Mouse (Mus musculus) fat pad, adult 2 months (tissue): ENCODE results near the gene Zfp629.
"Not testable (repeated sequence)": the region's sequence is repeated elsewhere in the genome, so short reads cannot be mapped to it uniquely, and the experiment has no call there.

Experiments used
- DNase-seq: peaks from one replicate; pipeline ENCODE4 v3.0.0-alpha.2; 2011; ENCODE audit warnings: low read depth, low spot score; ENCODE audit errors: extremely low read depth

Gene Zfp629

GRCm38 (mm10) chr7:127614891-127615843 lies at the start of gene Zfp629:
TSS of gene Zfp629 (minus strand) at chr7:127615797.
- DNase-seq, result no peak

- no peak for DNase-seq
These were observed 47.3 kb upstream of the Zfp629 start for GRCm38 (mm10) chr7:127662926-127663325.

DNA sequence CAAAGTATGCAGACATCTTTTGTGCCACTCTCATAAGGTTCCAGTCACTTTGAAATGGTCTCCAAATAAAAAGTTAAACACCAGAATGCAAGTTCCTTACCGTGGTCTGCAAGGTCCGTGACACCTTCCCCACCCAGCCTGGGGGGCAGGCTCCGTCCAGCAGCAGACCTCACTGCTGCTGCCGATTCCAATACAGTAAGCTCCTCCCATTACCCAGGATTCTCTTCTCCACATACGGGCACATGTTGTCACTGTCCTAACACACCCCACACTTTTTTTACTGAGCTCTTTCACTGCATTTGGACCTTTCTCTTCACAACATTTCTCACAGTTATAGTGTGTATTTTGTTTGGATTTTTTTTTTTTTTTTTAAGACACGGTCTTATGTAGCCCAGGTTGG lies 46.2 kb upstream of the Zfp629 start:
- DNase-seq, result no peak

DNA sequence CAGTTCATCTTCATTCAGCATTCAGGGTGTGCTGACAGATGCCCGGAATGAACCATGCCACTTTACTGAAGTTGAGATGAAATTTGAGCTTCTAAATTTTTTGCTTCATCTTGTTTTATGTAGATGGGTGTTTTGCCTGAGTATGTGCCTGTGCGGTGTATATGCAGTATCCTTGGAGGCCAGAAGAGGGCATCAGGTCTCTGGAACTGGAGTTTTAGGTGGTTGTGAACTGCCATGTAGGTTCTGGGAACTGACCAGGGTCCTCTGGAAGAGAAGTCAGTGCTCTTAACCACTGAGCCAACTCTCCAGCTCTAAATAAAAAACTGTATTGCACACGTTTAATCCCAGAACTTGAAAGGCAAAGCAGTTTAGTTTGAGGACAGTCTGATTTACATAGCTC lies 45.3 kb upstream of the Zfp629 start:
- no peak for DNase-seq

GRCm38 (mm10) chr7:127656946-127657345 lies 41.3 kb upstream of the Zfp629 start:
- DNase-seq, result no peak

DNA sequence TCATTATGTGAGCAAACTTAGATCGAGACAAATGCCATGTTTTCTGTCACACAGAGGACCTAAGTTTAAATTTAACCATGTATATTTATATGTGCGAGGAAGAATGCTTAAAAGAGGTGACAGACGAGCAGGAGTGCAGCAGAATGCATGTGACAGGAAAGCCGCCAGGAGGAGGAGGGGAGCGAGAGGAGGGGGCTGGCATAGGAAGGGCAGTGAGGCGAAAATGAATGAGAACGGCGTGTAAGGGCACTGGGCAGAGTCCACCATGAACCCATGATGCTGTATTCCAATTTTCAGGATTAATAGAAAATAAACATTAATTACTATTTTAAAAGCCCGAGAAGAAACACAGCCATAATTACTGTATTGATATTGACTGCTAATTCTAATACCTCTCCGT lies 38.7 kb upstream of the Zfp629 start:
- no peak for DNase-seq

DNA sequence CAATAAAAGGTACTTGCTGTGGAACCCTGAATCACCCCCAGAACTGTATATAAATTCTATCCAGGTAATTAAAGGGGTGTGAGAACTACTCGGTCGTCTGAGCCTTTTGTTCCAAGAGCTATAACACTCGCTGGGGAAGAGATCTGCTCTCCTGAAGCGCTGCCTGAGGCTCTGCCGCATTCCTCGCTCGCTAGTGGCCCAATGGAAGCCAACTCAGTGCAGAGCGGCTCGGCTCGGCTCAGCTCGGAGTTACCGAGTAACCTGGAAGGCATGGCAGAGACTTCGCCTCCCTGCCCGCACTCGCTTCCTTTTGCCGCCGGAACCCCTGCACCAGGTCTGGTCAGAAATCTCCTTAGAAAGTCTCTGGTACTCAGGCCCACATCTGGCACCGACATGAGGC lies 36.5 kb upstream of the Zfp629 start:
- DNase-seq, result no peak

GRCm38 (mm10) chr7:127651624-127652023 lies 36.0 kb upstream of the Zfp629 start:
- no peak for DNase-seq

DNA sequence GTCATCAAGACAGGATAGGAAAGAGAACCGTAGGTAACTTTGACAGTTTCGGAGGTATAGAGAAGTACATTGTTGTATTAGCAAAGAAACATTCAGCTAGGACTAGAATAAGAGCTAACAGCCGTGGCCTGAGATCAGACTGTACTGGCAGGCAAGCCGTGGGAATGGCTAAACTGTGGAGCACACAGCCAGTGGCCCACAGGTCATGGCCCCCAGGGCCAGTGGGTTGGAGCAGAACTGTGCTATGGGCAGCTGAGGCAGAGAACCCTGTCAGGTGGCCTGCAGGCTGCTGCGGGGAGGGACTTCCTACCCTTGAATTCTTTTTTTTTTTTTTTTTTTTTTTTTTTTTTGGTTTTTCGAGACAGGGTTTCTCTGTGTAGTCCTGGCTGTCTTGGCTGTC lies 33.6 kb upstream of the Zfp629 start:
- DNase-seq, result no peak

DNA sequence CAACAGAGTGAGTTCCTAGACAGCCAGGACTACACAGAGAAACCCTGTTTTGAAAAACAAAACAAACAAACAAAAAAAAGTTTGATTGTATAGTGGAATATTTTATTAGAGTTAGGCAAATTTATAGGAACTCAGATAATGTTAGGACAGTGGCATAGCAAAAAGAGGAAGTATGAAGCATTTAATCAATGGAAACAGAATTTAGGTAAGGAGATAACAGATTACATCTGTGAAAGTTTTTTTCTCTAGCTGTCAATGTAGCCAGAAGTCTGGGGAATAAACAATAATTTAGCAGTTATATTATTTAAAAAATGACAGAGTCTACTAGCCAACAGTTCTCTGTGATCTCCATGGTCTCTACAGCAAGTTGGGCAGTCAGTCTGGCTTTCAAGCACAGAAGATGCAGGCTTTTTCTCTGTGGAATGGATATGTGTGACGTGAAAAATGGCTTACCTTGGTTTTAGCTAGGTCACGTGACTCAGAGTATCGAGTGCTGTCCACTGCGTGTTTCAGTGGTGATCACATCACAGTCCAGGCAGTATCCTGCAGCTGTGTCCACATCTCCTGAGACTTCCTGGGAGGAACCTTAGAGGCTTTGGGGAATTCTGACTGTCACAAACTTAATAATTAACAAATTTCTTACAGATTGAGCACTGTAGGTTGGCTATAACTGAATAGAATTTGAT lies 33.1 kb upstream of the Zfp629 start:
- no peak for DNase-seq

GRCm38 (mm10) chr7:127647576-127647975 lies 32.0 kb upstream of the Zfp629 start:
- not testable (repeated sequence) for DNase-seq

GRCm38 (mm10) chr7:127646363-127646762 lies 30.8 kb upstream of the Zfp629 start:
- DNase-seq, result no peak

DNA sequence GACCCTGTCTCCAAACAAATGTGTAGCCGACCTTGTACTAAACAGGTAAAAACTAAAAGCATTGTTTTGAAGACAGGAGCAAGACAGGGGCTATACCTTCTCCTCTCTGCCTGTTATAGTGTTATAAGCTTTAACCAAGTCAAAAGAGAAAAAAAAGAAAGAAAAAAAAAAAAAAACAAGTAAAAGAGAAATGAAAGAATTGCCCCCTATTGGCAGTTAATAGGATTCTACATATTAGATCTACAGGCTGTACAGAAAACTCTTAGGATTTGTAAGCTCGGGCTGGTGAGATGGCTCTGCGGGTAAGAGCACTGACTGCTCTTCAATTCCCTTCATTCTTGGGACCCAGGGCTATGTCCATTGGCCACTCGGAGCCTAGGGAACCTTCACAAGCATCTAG lies 26.7 kb upstream of the Zfp629 start:
- no peak for DNase-seq

GRCm38 (mm10) chr7:127641260-127641659 lies 25.7 kb upstream of the Zfp629 start:
- DNase-seq, result peak; percentile 54

DNA sequence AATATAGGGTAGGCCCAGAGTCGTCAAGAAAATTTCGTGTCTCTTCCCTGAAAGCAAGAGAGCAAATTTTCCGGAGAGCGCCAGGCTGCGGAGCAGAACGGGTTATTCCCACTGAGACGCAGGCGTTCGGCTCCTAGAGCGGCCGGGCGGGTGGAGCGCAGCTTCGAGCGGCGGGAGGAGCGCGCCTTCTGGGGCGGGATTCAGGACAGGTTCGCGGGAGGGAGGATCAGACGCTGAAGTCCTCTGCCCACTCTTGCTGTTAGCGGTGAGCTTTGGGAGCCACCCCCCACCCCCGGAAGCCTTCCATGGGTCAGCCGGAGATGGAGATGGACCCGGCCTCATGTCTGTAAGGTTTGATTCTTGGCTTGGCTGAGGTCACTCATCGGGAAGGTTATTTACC lies 21.4 kb upstream of the Zfp629 start:
- no peak for DNase-seq

DNA sequence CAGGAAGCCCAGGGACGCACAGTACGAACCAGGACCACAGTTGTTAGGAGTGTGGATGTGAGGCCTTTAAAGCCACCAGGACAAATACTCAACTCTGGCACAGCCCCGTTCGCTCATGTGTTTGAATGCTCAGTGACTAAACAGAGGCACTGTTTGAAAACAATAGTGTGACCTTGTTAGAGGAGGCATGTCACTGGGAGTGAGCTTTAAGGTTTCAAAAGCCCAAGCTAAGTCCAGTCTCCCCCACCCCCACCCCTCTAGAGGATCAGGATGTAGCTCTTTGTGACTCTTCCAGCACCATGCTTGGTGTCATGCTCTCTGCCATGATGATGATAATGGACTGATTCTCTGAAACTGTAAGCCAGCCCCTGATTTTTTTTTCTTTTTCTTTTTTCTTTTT lies 15.8 kb upstream of the Zfp629 start:
- DNase-seq, result no peak

DNA sequence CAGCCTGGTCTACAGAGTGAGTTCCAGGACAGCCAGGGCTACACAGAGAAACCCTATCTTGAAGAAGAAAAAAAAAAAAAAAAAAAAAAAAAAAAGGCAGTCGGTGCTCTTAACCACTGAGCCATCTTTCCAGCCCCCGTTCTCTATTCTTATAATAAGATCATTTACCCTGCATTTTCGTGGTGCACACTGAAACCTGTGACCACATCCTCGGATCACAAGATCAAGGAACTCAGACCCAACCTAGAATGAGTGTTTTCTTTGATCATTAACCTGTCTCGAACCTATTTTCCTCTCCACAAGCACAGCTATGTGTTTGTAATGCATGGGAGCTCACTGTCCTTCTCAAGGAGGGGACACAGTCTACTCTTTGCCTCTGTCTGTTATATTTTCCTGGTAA lies 13.0 kb upstream of the Zfp629 start:
- no peak for DNase-seq

- no peak for DNase-seq
These were observed 10.9 kb upstream of the Zfp629 start for GRCm38 (mm10) chr7:127626471-127626870.

DNA sequence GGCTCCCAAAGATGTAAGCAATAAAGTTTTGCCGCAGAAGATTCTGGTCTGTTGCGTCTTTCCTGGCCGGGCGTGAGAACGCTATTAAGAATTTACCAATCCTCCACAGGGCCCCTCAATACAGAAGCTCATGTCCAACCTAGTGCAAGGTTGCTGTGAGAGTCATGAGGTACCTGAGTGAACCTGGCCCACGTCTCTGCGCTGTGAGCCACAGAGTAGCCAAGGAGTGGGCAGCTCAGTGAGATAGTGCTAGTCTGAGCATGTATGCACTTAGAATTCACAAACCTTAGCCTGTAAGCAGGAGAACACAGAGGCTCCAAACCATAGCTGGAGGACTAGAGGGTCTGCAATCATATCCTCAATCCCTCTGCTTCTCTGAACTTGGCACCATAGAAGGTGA lies 10.4 kb upstream of the Zfp629 start:
- DNase-seq, result no peak

GRCm38 (mm10) chr7:127618402-127618801 lies 2.8 kb upstream of the Zfp629 start:
- DNase-seq, result not testable (repeated sequence)

DNA sequence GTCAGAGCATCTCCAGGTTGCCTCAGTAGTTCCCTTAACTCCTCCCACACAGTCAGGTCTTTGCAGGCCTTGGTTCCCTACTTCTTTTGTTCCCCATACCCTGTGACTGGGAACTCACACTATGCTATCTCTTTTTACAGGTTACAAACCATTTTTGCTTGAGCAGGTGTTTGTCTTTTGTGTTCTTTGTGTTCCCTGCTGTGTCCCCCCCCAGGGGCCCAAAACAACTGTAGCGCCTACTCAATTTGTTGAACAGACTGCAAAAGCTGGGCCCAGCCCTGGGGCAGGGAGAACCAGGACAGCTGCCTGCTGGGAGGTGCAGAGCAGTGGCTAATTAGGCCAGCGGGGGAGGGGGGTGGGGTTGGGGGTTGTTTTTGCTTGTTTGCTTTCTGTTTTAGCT lies 2.4 kb upstream of the Zfp629 start:
- DNase-seq, result no peak

DNA sequence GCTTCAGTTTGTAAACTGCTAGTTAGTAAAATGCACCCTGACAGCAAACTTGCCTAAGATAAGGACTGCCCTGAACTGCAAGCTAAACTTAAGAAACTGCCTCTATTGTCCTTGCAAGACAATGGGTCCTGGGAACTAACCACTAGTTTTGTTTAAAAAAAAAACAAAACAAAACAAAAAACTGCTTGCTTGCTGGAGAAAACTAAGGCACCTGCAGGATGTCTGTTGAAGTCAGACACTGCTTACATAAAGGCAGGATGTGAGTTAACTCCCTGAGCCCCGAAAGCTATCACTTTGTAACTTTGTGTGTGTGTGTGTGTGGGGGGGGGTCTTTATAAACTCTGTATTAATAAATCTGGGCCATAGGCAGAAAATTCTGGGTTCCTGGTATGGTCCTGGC lies 1.3 kb upstream of the Zfp629 start:
- no peak for DNase-seq
